Mouse (Mus musculus): ENCODE measurements around the gene Oxt. TPM values are rescaled to one million over a fixed set of nuclear protein-coding genes. Genes with fewer than 3 reads are reported as not detected.

Gene Oxt
- total and polyA plus RNA-seq, 2 experiments from 2014 or later: not detected

DNA sequence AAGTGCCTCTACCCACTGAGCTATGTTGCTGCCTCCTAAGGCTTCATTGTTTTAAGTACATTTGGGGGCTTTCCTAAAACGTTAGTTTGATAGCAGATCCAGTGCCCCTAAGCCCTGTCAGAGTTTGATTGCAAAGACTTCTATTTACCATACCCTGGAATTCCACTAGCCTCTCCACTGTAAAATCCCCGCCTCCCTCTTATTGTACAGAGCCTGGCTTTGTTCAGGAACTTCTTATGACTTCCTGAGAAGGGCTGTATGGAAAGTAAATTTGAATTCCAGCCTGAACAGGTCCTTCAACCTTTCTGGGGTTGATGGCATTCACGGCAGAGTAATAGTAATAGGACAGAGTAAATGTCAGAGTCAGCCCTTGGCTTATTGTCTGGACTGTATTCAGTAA, 39.1 kb upstream of the Oxt start:
- H3K4me3 ChIP-seq (ENCODE audit: low read depth, low read length): no peak overlapping the region
- DNase-seq (ENCODE audit: low spot score) (no peak), ATAC-seq (ENCODE audit: insufficient read depth, low read depth) (no peak)

GRCm38 (mm10) chr2:130538876-130539546, 37.0 kb upstream of the Oxt start:
- no peak for TF ChIP-seq CTCF (IDR thresholded peaks at IDR 0.05; ENCODE audit: low read depth)
- no peak for TF ChIP-seq EP300 (IDR thresholded peaks at IDR 0.05; ENCODE audit: low read depth)
- WGBS: 87% methylated on average over 8 of the region's 8 CpGs
- Histone ChIP-seq H3K9me3 (replicated peaks; ENCODE audit: control insufficient read depth, low read length) (no peaks in the 10 kb centered on the region), H3K27me3 (ENCODE audit: control insufficient read depth, insufficient read depth, low read length) (no peaks in the 10 kb centered on the region), H3K4me2 (ENCODE audit: low read depth, low read length) (no peak overlapping the region), H3K4me1 (ENCODE audit: control insufficient read depth, insufficient read depth) (no peaks in the 10 kb centered on the region), H3K4me3 (ENCODE audit: low read depth, low read length) (no peak overlapping the region), H3K9ac (replicated peaks; ENCODE audit: low read depth, low read length) (no peak overlapping the region), H3K36me3 (replicated peaks; ENCODE audit: control insufficient read depth, insufficient read depth, low read length) (peaks cover 89% of the 10 kb centered on the region), H3K27ac (ENCODE audit: low read depth) (peak overlapping the region; percentile 20; the same call in 1 of the 2 replicates)
- no peak for ATAC-seq (ENCODE audit: insufficient read depth, low read depth)
- no peak for DNase-seq (ENCODE audit: low spot score)

More for the DNA sequence above, 39.1 kb upstream of the Oxt start:
- Histone ChIP-seq H3K9me3 (replicated peaks; ENCODE audit: control insufficient read depth, low read length) (no peaks in the 10 kb centered on the region), H3K36me3 (replicated peaks; ENCODE audit: control insufficient read depth, insufficient read depth, low read length) (peaks cover 87% of the 10 kb centered on the region), H3K27ac (ENCODE audit: low read depth) (no peak overlapping the region), H3K4me2 (ENCODE audit: low read depth, low read length) (no peak overlapping the region), H3K4me1 (ENCODE audit: control insufficient read depth, insufficient read depth) (no peaks in the 10 kb centered on the region), H3K9ac (replicated peaks; ENCODE audit: low read depth, low read length) (no peak overlapping the region), H3K27me3 (ENCODE audit: control insufficient read depth, insufficient read depth, low read length) (no peaks in the 10 kb centered on the region)
- 68% methylated on average over 3 of the region's 3 CpGs for WGBS
- TF ChIP-seq EP300 (IDR thresholded peaks at IDR 0.05; ENCODE audit: low read depth) (no peak), CTCF (IDR thresholded peaks at IDR 0.05; ENCODE audit: low read depth) (no peak)

GRCm38 (mm10) chr2:130540266-130540665, 35.7 kb upstream of the Oxt start:
- Histone ChIP-seq H3K4me1 (ENCODE audit: control insufficient read depth, insufficient read depth) (no peaks in the 10 kb centered on the region), H3K27me3 (ENCODE audit: control insufficient read depth, insufficient read depth, low read length) (no peaks in the 10 kb centered on the region), H3K27ac (ENCODE audit: low read depth) (peak overlapping the region; percentile 20; the same call in 1 of the 2 replicates), H3K36me3 (replicated peaks; ENCODE audit: control insufficient read depth, insufficient read depth, low read length) (peaks cover 90% of the 10 kb centered on the region), H3K9me3 (replicated peaks; ENCODE audit: control insufficient read depth, low read length) (no peaks in the 10 kb centered on the region), H3K4me2 (ENCODE audit: low read depth, low read length) (no peak overlapping the region; the same call in 1 of the 2 replicates), H3K9ac (replicated peaks; ENCODE audit: low read depth, low read length) (no peak overlapping the region), H3K4me3 (ENCODE audit: low read depth, low read length) (no peak overlapping the region)
- no peak for DNase-seq (ENCODE audit: low spot score)
- WGBS: 79% methylated on average over 9 of the region's 9 CpGs
- no peak for ATAC-seq (ENCODE audit: insufficient read depth, low read depth)
- TF ChIP-seq CTCF (IDR thresholded peaks at IDR 0.05; ENCODE audit: low read depth): no peak
- no peak for TF ChIP-seq EP300 (IDR thresholded peaks at IDR 0.05; ENCODE audit: low read depth)

GRCm38 (mm10) chr2:130546957-130547356, 29.0 kb upstream of the Oxt start:
- no peak overlapping the region for H3K9ac ChIP-seq (replicated peaks; ENCODE audit: low read depth, low read length)
- TF ChIP-seq EP300 (IDR thresholded peaks at IDR 0.05; ENCODE audit: low read depth): no peak
- no peak for TF ChIP-seq CTCF (IDR thresholded peaks at IDR 0.05; ENCODE audit: low read depth)
- no peaks in the 10 kb centered on the region for H3K27me3 ChIP-seq (ENCODE audit: control insufficient read depth, insufficient read depth, low read length)
- H3K9me3 ChIP-seq (replicated peaks; ENCODE audit: control insufficient read depth, low read length): no peaks in the 10 kb centered on the region
- H3K4me2 ChIP-seq (ENCODE audit: low read depth, low read length): no peak overlapping the region
- no peak overlapping the region for H3K4me3 ChIP-seq (ENCODE audit: low read depth, low read length)
- ATAC-seq (ENCODE audit: insufficient read depth, low read depth): peak; percentile 86
- H3K4me1 ChIP-seq (ENCODE audit: control insufficient read depth, insufficient read depth): no peaks in the 10 kb centered on the region
- H3K27ac ChIP-seq (ENCODE audit: low read depth): no peak overlapping the region
- DNase-seq (ENCODE audit: low spot score): peak; percentile 48
- peaks cover 93% of the 10 kb centered on the region for H3K36me3 ChIP-seq (replicated peaks; ENCODE audit: control insufficient read depth, insufficient read depth, low read length)
- 53% methylated on average over 8 of the region's 8 CpGs for WGBS

DNA sequence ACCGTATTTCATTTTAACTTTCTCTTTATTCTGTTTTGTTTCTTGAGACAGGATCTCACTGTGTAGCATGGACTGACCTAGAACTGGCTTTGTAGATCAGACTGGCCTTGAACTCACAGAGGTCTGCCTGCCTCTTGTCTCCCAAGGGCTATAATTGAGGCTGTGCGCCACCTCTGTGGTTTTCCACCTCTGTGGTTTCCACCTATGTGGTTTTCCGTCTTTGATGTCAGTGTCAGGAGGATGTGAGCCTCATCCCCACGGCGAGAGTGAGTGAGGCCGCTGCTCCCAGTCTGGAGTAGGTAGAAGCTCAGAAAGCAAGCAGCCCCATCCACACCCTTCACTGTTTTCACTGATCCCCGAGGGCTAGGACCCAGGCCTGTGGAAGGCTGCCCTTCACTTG, 21.1 kb upstream of the Oxt start:
- Histone ChIP-seq H3K4me1 (ENCODE audit: control insufficient read depth, insufficient read depth) (no peaks in the 10 kb centered on the region), H3K27ac (ENCODE audit: low read depth) (no peak overlapping the region), H3K4me3 (ENCODE audit: low read depth, low read length) (no peak overlapping the region), H3K27me3 (ENCODE audit: control insufficient read depth, insufficient read depth, low read length) (no peaks in the 10 kb centered on the region), H3K9ac (replicated peaks; ENCODE audit: low read depth, low read length) (no peak overlapping the region), H3K36me3 (replicated peaks; ENCODE audit: control insufficient read depth, insufficient read depth, low read length) (peaks cover 80% of the 10 kb centered on the region), H3K4me2 (ENCODE audit: low read depth, low read length) (no peak overlapping the region), H3K9me3 (replicated peaks; ENCODE audit: control insufficient read depth, low read length) (no peaks in the 10 kb centered on the region)
- ATAC-seq (ENCODE audit: insufficient read depth, low read depth): no peak
- no peak for DNase-seq (ENCODE audit: low spot score)
- 86% methylated on average over 7 of the region's 7 CpGs for WGBS
- TF ChIP-seq EP300 (IDR thresholded peaks at IDR 0.05; ENCODE audit: low read depth) (no peak), CTCF (IDR thresholded peaks at IDR 0.05; ENCODE audit: low read depth) (no peak)

GRCm38 (mm10) chr2:130556292-130556691, 19.7 kb upstream of the Oxt start:
- ATAC-seq (ENCODE audit: insufficient read depth, low read depth): no peak
- 93% methylated on average over 1 of the region's 1 CpGs for WGBS
- peaks cover 68% of the 10 kb centered on the region for H3K36me3 ChIP-seq (replicated peaks; ENCODE audit: control insufficient read depth, insufficient read depth, low read length)

More at GRCm38 (mm10) chr2:130556292-130556691, 19.7 kb upstream of the Oxt start:
- no peaks in the 10 kb centered on the region for H3K9me3 ChIP-seq (replicated peaks; ENCODE audit: control insufficient read depth, low read length)
- H3K4me3 ChIP-seq (ENCODE audit: low read depth, low read length): no peak overlapping the region
- no peaks in the 10 kb centered on the region for H3K4me1 ChIP-seq (ENCODE audit: control insufficient read depth, insufficient read depth)
- no peak for DNase-seq (ENCODE audit: low spot score)
- TF ChIP-seq CTCF (IDR thresholded peaks at IDR 0.05; ENCODE audit: low read depth): no peak
- H3K4me2 ChIP-seq (ENCODE audit: low read depth, low read length): no peak overlapping the region
- no peak overlapping the region for H3K9ac ChIP-seq (replicated peaks; ENCODE audit: low read depth, low read length)
- no peak overlapping the region for H3K27ac ChIP-seq (ENCODE audit: low read depth)
- H3K27me3 ChIP-seq (ENCODE audit: control insufficient read depth, insufficient read depth, low read length): no peaks in the 10 kb centered on the region

Data from heart, postnatal 0 days (tissue).